Mouse (Mus musculus) limb, embryonic 15.5 days (tissue): ENCODE measurements around the gene Ankrd6. TPM values are rescaled to one million over a fixed set of nuclear protein-coding genes. Genes with fewer than 3 reads are reported as not detected.
A peak's percentile ranks its signal among the peaks of the same experiment; 100 is the strongest.

ENCODE experiments used
- ATAC-seq: fragments of 200-750 bp; cut with Nextera tagmentation; 2 replicates; pipeline ENCODE4 v1.8.0; 2017; ENCODE audit warnings: low read depth, moderate TSS enrichment; ENCODE audit not compliant: insufficient number of reproducible peaks, low FRiP score, low TSS enrichment
- H3K27ac ChIP-seq: fragments of 300-500 bp; sonication (generic); 2 replicates; pipeline ENCODE4 v1.5.1; 2015; ENCODE audit warnings: moderate library complexity, mild to moderate bottlenecking, inconsistent platforms
- H3K27me3 ChIP-seq: fragments of 300-500 bp; sonication (generic); 2 replicates; pipeline ENCODE4 v1.6.1; 2015; ENCODE audit warnings: inconsistent platforms
- H3K36me3 ChIP-seq: fragments of 300-500 bp; sonication (generic); 2 replicates; pipeline ENCODE4 v1.6.1; 2015; ENCODE audit warnings: inconsistent platforms
- H3K4me1 ChIP-seq: fragments of 300-500 bp; sonication (generic); 2 replicates; pipeline ENCODE4 v1.6.1; 2015; ENCODE audit warnings: inconsistent platforms
- H3K4me2 ChIP-seq: fragments of 300-500 bp; sonication (generic); 2 replicates; pipeline ENCODE4 v1.6.1; 2015; ENCODE audit warnings: mild to moderate bottlenecking, inconsistent platforms
- H3K4me3 ChIP-seq: fragments of 300-500 bp; sonication (generic); 2 replicates; pipeline ENCODE4 v1.5.1; 2015; ENCODE audit warnings: mild to moderate bottlenecking, inconsistent platforms
- H3K9ac ChIP-seq: fragments of 300-500 bp; sonication (generic); 2 replicates; pipeline ENCODE4 v1.6.1; 2015; ENCODE audit warnings: inconsistent platforms
- H3K9me3 ChIP-seq: fragments of 300-500 bp; sonication (generic); 2 replicates; pipeline ENCODE4 v1.6.1; 2016; ENCODE audit warnings: inconsistent platforms
- WGBS: fragments of 180-500 bp; shearing (Covaris S2); methylation state at CpG from one replicate; pipeline ENCODE4 v1.1.7; 2015; 5-methylcytosine and 5-hydroxymethylcytosine counted together
- polyA plus RNA-seq: library from polyadenylated mRNA; unstranded; fragments of >200 nt; fragmentation: Nextera tagmentation; extraction: Ambion mirVana; gene quantifications from 2 replicates; pipeline ENCODE4 v1.2.1, GENCODE M21; 2015

The Ankrd6 gene
- polyA plus RNA-seq = 10.0 and 10.5 TPM in 2 replicates

GRCm38 (mm10) chr4:32950356-32951034 is at the start of gene Ankrd6:
Ankrd6 (minus strand) TSS chr4:32950841.
- peaks cover 10% of the 10 kb centered on the region for H3K4me1 ChIP-seq
- no peaks in the 10 kb centered on the region for H3K36me3 ChIP-seq
- ATAC-seq = peak; percentile 82
- no peaks in the 10 kb centered on the region for H3K9me3 ChIP-seq
- H3K4me3 ChIP-seq = peak within 1 kb of the TSS; percentile 75
- H3K9ac ChIP-seq = peak within 1 kb of the TSS; percentile 61
- H3K27me3 ChIP-seq = peaks cover 10% of the 10 kb centered on the region; the same call in 1 of the 2 replicates
- WGBS = under 1% methylated on average over 42 of the region's 66 CpGs
- H3K4me2 ChIP-seq = peak within 1 kb of the TSS; percentile 95
- no peak within 1 kb of the TSS for H3K27ac ChIP-seq

- ATAC-seq = no peak
- Histone ChIP-seq H3K4me3 (no peak overlapping the region), H3K4me1 (no peaks in the 10 kb centered on the region), H3K36me3 (no peaks in the 10 kb centered on the region), H3K9me3 (no peaks in the 10 kb centered on the region), H3K27me3 (no peaks in the 10 kb centered on the region), H3K27ac (no peak overlapping the region), H3K9ac (no peak overlapping the region), H3K4me2 (no peak overlapping the region)
- 87% methylated on average over 8 of the region's 8 CpGs for WGBS
Observed at GRCm38 (mm10) chr4:32998996-32999395, 48.4 kb upstream of the Ankrd6 start.

GRCm38 (mm10) chr4:32997571-32997970 is 46.9 kb upstream of the Ankrd6 start:
- WGBS = 75% methylated on average over 5 of the region's 5 CpGs
- H3K9ac ChIP-seq = no peak overlapping the region
- no peak overlapping the region for H3K27ac ChIP-seq
- no peak overlapping the region for H3K4me2 ChIP-seq
- H3K27me3 ChIP-seq = no peaks in the 10 kb centered on the region
- ATAC-seq = no peak
- H3K36me3 ChIP-seq = no peaks in the 10 kb centered on the region
- no peaks in the 10 kb centered on the region for H3K9me3 ChIP-seq
- no peak overlapping the region for H3K4me3 ChIP-seq
- no peaks in the 10 kb centered on the region for H3K4me1 ChIP-seq

- no peak overlapping the region for H3K4me3 ChIP-seq
- H3K4me2 ChIP-seq = no peak overlapping the region
- H3K36me3 ChIP-seq = no peaks in the 10 kb centered on the region
- no peaks in the 10 kb centered on the region for H3K27me3 ChIP-seq
- H3K27ac ChIP-seq = no peak overlapping the region
- H3K4me1 ChIP-seq = no peaks in the 10 kb centered on the region
- no peak for ATAC-seq
- no peak overlapping the region for H3K9ac ChIP-seq
- no peaks in the 10 kb centered on the region for H3K9me3 ChIP-seq
- WGBS = 92% methylated on average over 5 of the region's 5 CpGs
Observed at GRCm38 (mm10) chr4:32996083-32996482, 45.4 kb upstream of the Ankrd6 start.

- H3K9ac ChIP-seq = no peak overlapping the region
- 74% methylated on average over 3 of the region's 3 CpGs for WGBS
Observed at GRCm38 (mm10) chr4:32994168-32994567, 43.5 kb upstream of the Ankrd6 start.

GRCm38 (mm10) chr4:32989346-32989745 is 38.7 kb upstream of the Ankrd6 start:
- Histone ChIP-seq H3K9ac (no peak overlapping the region), H3K4me2 (no peak overlapping the region), H3K9me3 (no peaks in the 10 kb centered on the region), H3K27me3 (no peaks in the 10 kb centered on the region), H3K27ac (no peak overlapping the region), H3K36me3 (no peaks in the 10 kb centered on the region), H3K4me1 (peaks cover 10% of the 10 kb centered on the region; the same call in 1 of the 2 replicates), H3K4me3 (no peak overlapping the region)
- WGBS = 80% methylated on average over 2 of the region's 2 CpGs
- no peak for ATAC-seq

More at GRCm38 (mm10) chr4:32994168-32994567, 43.5 kb upstream of the Ankrd6 start:
- no peak overlapping the region for H3K4me3 ChIP-seq
- ATAC-seq = no peak
- H3K27ac ChIP-seq = no peak overlapping the region
- no peaks in the 10 kb centered on the region for H3K36me3 ChIP-seq
- no peaks in the 10 kb centered on the region for H3K9me3 ChIP-seq
- H3K4me2 ChIP-seq = no peak overlapping the region
- no peaks in the 10 kb centered on the region for H3K4me1 ChIP-seq
- H3K27me3 ChIP-seq = no peaks in the 10 kb centered on the region

- no peak for ATAC-seq
- WGBS = 63% methylated on average over 3 of the region's 3 CpGs
- no peak overlapping the region for H3K27ac ChIP-seq
- H3K4me2 ChIP-seq = no peak overlapping the region
- H3K4me3 ChIP-seq = no peak overlapping the region
- H3K27me3 ChIP-seq = no peaks in the 10 kb centered on the region
- no peaks in the 10 kb centered on the region for H3K36me3 ChIP-seq
- H3K9me3 ChIP-seq = no peaks in the 10 kb centered on the region
- no peak overlapping the region for H3K9ac ChIP-seq
- H3K4me1 ChIP-seq = peaks cover 20% of the 10 kb centered on the region
Observed at GRCm38 (mm10) chr4:32987006-32987405, 36.4 kb upstream of the Ankrd6 start.

- Histone ChIP-seq H3K27ac (no peak overlapping the region), H3K4me3 (no peak overlapping the region), H3K27me3 (0 out of 2 replicates have a peak, but pooled peaks cover 3% of the 10 kb centered on the region), H3K4me1 (peaks cover 21% of the 10 kb centered on the region), H3K9ac (no peak overlapping the region), H3K4me2 (no peak overlapping the region), H3K9me3 (no peaks in the 10 kb centered on the region), H3K36me3 (no peaks in the 10 kb centered on the region)
- WGBS = 21% methylated on average over 3 of the region's 3 CpGs
- ATAC-seq = no peak
Observed at GRCm38 (mm10) chr4:32985684-32986083, 35.0 kb upstream of the Ankrd6 start.

- Histone ChIP-seq H3K36me3 (no peaks in the 10 kb centered on the region), H3K9me3 (no peaks in the 10 kb centered on the region), H3K4me2 (peak overlapping the region; percentile 100), H3K27me3 (0 out of 2 replicates have a peak, but pooled peaks cover 3% of the 10 kb centered on the region), H3K27ac (no peak overlapping the region), H3K9ac (no peak overlapping the region), H3K4me3 (peak overlapping the region; percentile 72), H3K4me1 (peaks cover 21% of the 10 kb centered on the region)
- no peak for ATAC-seq
- WGBS = 17% methylated on average over 13 of the region's 13 CpGs
Observed at GRCm38 (mm10) chr4:32984801-32985675, 34.4 kb upstream of the Ankrd6 start.

GRCm38 (mm10) chr4:32984242-32984641 is 33.6 kb upstream of the Ankrd6 start:
- H3K27ac ChIP-seq = no peak overlapping the region

GRCm38 (mm10) chr4:32983176-32984155 is 32.8 kb upstream of the Ankrd6 start:
- Histone ChIP-seq H3K9me3 (no peaks in the 10 kb centered on the region), H3K9ac (peak overlapping the region; percentile 58), H3K4me2 (peak overlapping the region; percentile 100), H3K4me3 (peak overlapping the region; percentile 72), H3K36me3 (no peaks in the 10 kb centered on the region), H3K4me1 (peaks cover 21% of the 10 kb centered on the region), H3K27ac (peak overlapping the region; percentile 75), H3K27me3 (0 out of 2 replicates have a peak, but pooled peaks cover 3% of the 10 kb centered on the region)
- WGBS = under 1% methylated on average over 79 of the region's 94 CpGs
- ATAC-seq = peak; percentile 66

More at GRCm38 (mm10) chr4:32984242-32984641, 33.6 kb upstream of the Ankrd6 start:
- Histone ChIP-seq H3K9me3 (no peaks in the 10 kb centered on the region), H3K9ac (no peak overlapping the region), H3K4me2 (peak overlapping the region; percentile 100), H3K36me3 (no peaks in the 10 kb centered on the region), H3K27me3 (0 out of 2 replicates have a peak, but pooled peaks cover 3% of the 10 kb centered on the region), H3K4me1 (peaks cover 21% of the 10 kb centered on the region), H3K4me3 (peak overlapping the region; percentile 72)
- no peak for ATAC-seq
- under 1% methylated on average over 13 of the region's 13 CpGs for WGBS
